Mouse (Mus musculus): Measurements from ENCODE around the gene Mtch2. TPM values are rescaled to one million over a fixed set of nuclear protein-coding genes. Genes with fewer than 3 reads are reported as not detected.
A peak's percentile ranks its signal among the peaks of the same experiment; 100 is the strongest.

The Mtch2 gene
- polyA plus RNA-seq, 1 experiment from 2014 or later: 256 TPM

GRCm38 (mm10) chr2:90847681-90848050 is 711 bp downstream of the Mtch2 start:
- H3K4me1 ChIP-seq (ENCODE audit: control insufficient read depth, insufficient read depth, low read depth, low read length): peaks cover 19% of the 10 kb centered on the region
- ATAC-seq: no peak
- H3K9ac ChIP-seq (ENCODE audit: low read depth, low read length): peak overlapping the region; percentile 97
- H3K27ac ChIP-seq (ENCODE audit: low read depth, low read length): peak overlapping the region; percentile 95
- whole genome bisulfite sequencing: under 1% methylated on average over 13 of the region's 13 CpGs
- no peaks in the 10 kb centered on the region for H3K9me3 ChIP-seq (ENCODE audit: control insufficient read depth, low read length)
- peak overlapping the region; percentile 94 for H3K4me3 ChIP-seq (ENCODE audit: low read length)
- H3K4me2 ChIP-seq (ENCODE audit: low read length): peak overlapping the region; percentile 74
- H3K27me3 ChIP-seq (replicated peaks; ENCODE audit: control insufficient read depth, insufficient read depth, low read length): no peaks in the 10 kb centered on the region
- H3K36me3 ChIP-seq (ENCODE audit: control insufficient read depth, insufficient read depth, low read length): peaks cover 17% of the 10 kb centered on the region

- H3K36me3 ChIP-seq (ENCODE audit: control insufficient read depth, insufficient read depth, low read length): peaks cover 19% of the 10 kb centered on the region
- H3K9me3 ChIP-seq (ENCODE audit: control insufficient read depth, low read length): no peaks in the 10 kb centered on the region
- no peak for ATAC-seq
- WGBS: 87% methylated on average over 5 of the region's 5 CpGs
- H3K4me1 ChIP-seq (ENCODE audit: control insufficient read depth, insufficient read depth, low read depth, low read length): peaks cover 19% of the 10 kb centered on the region
- H3K27me3 ChIP-seq (replicated peaks; ENCODE audit: control insufficient read depth, insufficient read depth, low read length): no peaks in the 10 kb centered on the region
- H3K4me3 ChIP-seq (ENCODE audit: low read length): peak overlapping the region; percentile 94
- H3K27ac ChIP-seq (ENCODE audit: low read depth, low read length): no peak overlapping the region; the same call in 1 of the 2 replicates
- peak overlapping the region; percentile 74 for H3K4me2 ChIP-seq (ENCODE audit: low read length)
- no peak overlapping the region for H3K9ac ChIP-seq (ENCODE audit: low read depth, low read length)
These were observed 1.4 kb downstream of the Mtch2 start for GRCm38 (mm10) chr2:90848331-90848730.

GRCm38 (mm10) chr2:90850401-90850800 is 3.4 kb downstream of the Mtch2 start:
- H3K9ac ChIP-seq (ENCODE audit: low read depth, low read length): no peak overlapping the region
- H3K4me2 ChIP-seq (ENCODE audit: low read length): no peak overlapping the region
- H3K4me3 ChIP-seq (ENCODE audit: low read length): no peak overlapping the region
- WGBS: 86% methylated on average over 1 of the region's 1 CpGs
- peaks cover 28% of the 10 kb centered on the region for H3K36me3 ChIP-seq (ENCODE audit: control insufficient read depth, insufficient read depth, low read length)
- H3K4me1 ChIP-seq (ENCODE audit: control insufficient read depth, insufficient read depth, low read depth, low read length): peaks cover 19% of the 10 kb centered on the region
- no peak for ATAC-seq
- H3K27ac ChIP-seq (ENCODE audit: low read depth, low read length): no peak overlapping the region
- no peaks in the 10 kb centered on the region for H3K27me3 ChIP-seq (replicated peaks; ENCODE audit: control insufficient read depth, insufficient read depth, low read length)
- H3K9me3 ChIP-seq (ENCODE audit: control insufficient read depth, low read length): no peaks in the 10 kb centered on the region

- Histone ChIP-seq H3K36me3 (ENCODE audit: control insufficient read depth, insufficient read depth, low read length) (peaks cover 33% of the 10 kb centered on the region), H3K9ac (ENCODE audit: low read depth, low read length) (no peak overlapping the region), H3K4me3 (ENCODE audit: low read length) (no peak overlapping the region), H3K27ac (ENCODE audit: low read depth, low read length) (no peak overlapping the region), H3K4me1 (ENCODE audit: control insufficient read depth, insufficient read depth, low read depth, low read length) (no peaks in the 10 kb centered on the region), H3K27me3 (replicated peaks; ENCODE audit: control insufficient read depth, insufficient read depth, low read length) (no peaks in the 10 kb centered on the region), H3K4me2 (ENCODE audit: low read length) (no peak overlapping the region), H3K9me3 (ENCODE audit: control insufficient read depth, low read length) (no peaks in the 10 kb centered on the region)
- WGBS: 95% methylated on average over 2 of the region's 2 CpGs
- no peak for ATAC-seq
These were observed 14.5 kb downstream of the Mtch2 start for GRCm38 (mm10) chr2:90861486-90861885.

GRCm38 (mm10) chr2:90864184-90864583 is 17.2 kb downstream of the Mtch2 start:
- Histone ChIP-seq H3K4me1 (ENCODE audit: control insufficient read depth, insufficient read depth, low read depth, low read length) (no peaks in the 10 kb centered on the region), H3K27me3 (replicated peaks; ENCODE audit: control insufficient read depth, insufficient read depth, low read length) (no peaks in the 10 kb centered on the region), H3K4me3 (ENCODE audit: low read length) (no peak overlapping the region), H3K9me3 (ENCODE audit: control insufficient read depth, low read length) (no peaks in the 10 kb centered on the region), H3K27ac (ENCODE audit: low read depth, low read length) (peak overlapping the region; percentile 34; the same call in 1 of the 2 replicates), H3K36me3 (ENCODE audit: control insufficient read depth, insufficient read depth, low read length) (peaks cover 34% of the 10 kb centered on the region), H3K4me2 (ENCODE audit: low read length) (no peak overlapping the region), H3K9ac (ENCODE audit: low read depth, low read length) (no peak overlapping the region)
- no peak for ATAC-seq

GRCm38 (mm10) chr2:90866524-90866923 is 19.6 kb downstream of the Mtch2 start:
- Histone ChIP-seq H3K4me1 (ENCODE audit: control insufficient read depth, insufficient read depth, low read depth, low read length) (no peaks in the 10 kb centered on the region), H3K4me2 (ENCODE audit: low read length) (no peak overlapping the region), H3K36me3 (ENCODE audit: control insufficient read depth, insufficient read depth, low read length) (peaks cover 24% of the 10 kb centered on the region), H3K9ac (ENCODE audit: low read depth, low read length) (no peak overlapping the region), H3K9me3 (ENCODE audit: control insufficient read depth, low read length) (no peaks in the 10 kb centered on the region), H3K27ac (ENCODE audit: low read depth, low read length) (no peak overlapping the region), H3K27me3 (replicated peaks; ENCODE audit: control insufficient read depth, insufficient read depth, low read length) (no peaks in the 10 kb centered on the region), H3K4me3 (ENCODE audit: low read length) (no peak overlapping the region)
- peak; percentile 91 for ATAC-seq
- 16% methylated on average over 3 of the region's 3 CpGs for WGBS

- Histone ChIP-seq H3K9ac (ENCODE audit: low read depth, low read length) (no peak overlapping the region), H3K4me3 (ENCODE audit: low read length) (no peak overlapping the region), H3K27me3 (replicated peaks; ENCODE audit: control insufficient read depth, insufficient read depth, low read length) (no peaks in the 10 kb centered on the region), H3K27ac (ENCODE audit: low read depth, low read length) (0 out of 2 replicates have a peak overlapping the region, but pooled peaks have one; percentile 25), H3K9me3 (ENCODE audit: control insufficient read depth, low read length) (no peaks in the 10 kb centered on the region), H3K4me2 (ENCODE audit: low read length) (no peak overlapping the region), H3K4me1 (ENCODE audit: control insufficient read depth, insufficient read depth, low read depth, low read length) (no peaks in the 10 kb centered on the region), H3K36me3 (ENCODE audit: control insufficient read depth, insufficient read depth, low read length) (peaks cover 11% of the 10 kb centered on the region)
- 55% methylated on average over 4 of the region's 4 CpGs for WGBS
- ATAC-seq: no peak
These were observed 23.2 kb downstream of the Mtch2 start for GRCm38 (mm10) chr2:90870136-90870601.

- Histone ChIP-seq H3K36me3 (ENCODE audit: control insufficient read depth, insufficient read depth, low read length) (0 out of 2 replicates have a peak, but pooled peaks cover 3% of the 10 kb centered on the region), H3K27me3 (replicated peaks; ENCODE audit: control insufficient read depth, insufficient read depth, low read length) (no peaks in the 10 kb centered on the region), H3K9me3 (ENCODE audit: control insufficient read depth, low read length) (no peaks in the 10 kb centered on the region), H3K4me1 (ENCODE audit: control insufficient read depth, insufficient read depth, low read depth, low read length) (no peaks in the 10 kb centered on the region), H3K4me2 (ENCODE audit: low read length) (no peak overlapping the region), H3K27ac (ENCODE audit: low read depth, low read length) (no peak overlapping the region), H3K9ac (ENCODE audit: low read depth, low read length) (no peak overlapping the region), H3K4me3 (ENCODE audit: low read length) (no peak overlapping the region)
- WGBS: 58% methylated on average over 8 of the region's 8 CpGs
- no peak for ATAC-seq
These were observed 24.4 kb downstream of the Mtch2 start for GRCm38 (mm10) chr2:90871180-90871961.

- no peaks in the 10 kb centered on the region for H3K36me3 ChIP-seq (ENCODE audit: control insufficient read depth, insufficient read depth, low read length)
- H3K4me2 ChIP-seq (ENCODE audit: low read length): no peak overlapping the region
- H3K9ac ChIP-seq (ENCODE audit: low read depth, low read length): no peak overlapping the region
- H3K4me3 ChIP-seq (ENCODE audit: low read length): no peak overlapping the region
- no peak overlapping the region for H3K27ac ChIP-seq (ENCODE audit: low read depth, low read length)
- no peaks in the 10 kb centered on the region for H3K9me3 ChIP-seq (ENCODE audit: control insufficient read depth, low read length)
- ATAC-seq: no peak
- WGBS: 88% methylated on average over 1 of the region's 1 CpGs
- no peaks in the 10 kb centered on the region for H3K4me1 ChIP-seq (ENCODE audit: control insufficient read depth, insufficient read depth, low read depth, low read length)
- H3K27me3 ChIP-seq (replicated peaks; ENCODE audit: control insufficient read depth, insufficient read depth, low read length): no peaks in the 10 kb centered on the region
These were observed 27.1 kb downstream of the Mtch2 start for GRCm38 (mm10) chr2:90874025-90874424.
